Mouse (Mus musculus): Measurements from ENCODE around the gene Slc25a12. TPM values are rescaled to one million over a fixed set of nuclear protein-coding genes. Genes with fewer than 3 reads are reported as not detected.
A peak's percentile ranks its signal among the peaks of the same experiment; 100 is the strongest.

Gene Slc25a12
- polyA plus RNA-seq, 1 experiment from 2014 or later = 29.1 TPM

GRCm38 (mm10) chr2:71350181-71350580 lies 17.4 kb downstream of the Slc25a12 start:
- H3K4me1 ChIP-seq (ENCODE audit: insufficient read depth) = no peaks in the 10 kb centered on the region
- no peak overlapping the region for H3K4me2 ChIP-seq
- H3K4me3 ChIP-seq (ENCODE audit: low read depth, low read length) = no peak overlapping the region
- DNase-seq (no peak), ATAC-seq (ENCODE audit: insufficient read depth) (no peak)
- no peaks in the 10 kb centered on the region for H3K36me3 ChIP-seq (ENCODE audit: insufficient read depth)
- WGBS = 72% methylated on average over 7 of the region's 7 CpGs
- H3K27ac ChIP-seq (ENCODE audit: low read depth) = no peak overlapping the region
- H3K9ac ChIP-seq = no peak overlapping the region
- no peak for TF ChIP-seq CTCF (IDR thresholded peaks at IDR 0.05; ENCODE audit: low read depth)
- no peaks in the 10 kb centered on the region for H3K9me3 ChIP-seq (ENCODE audit: low read depth, low read length)
- no peaks in the 10 kb centered on the region for H3K27me3 ChIP-seq (ENCODE audit: insufficient read depth, low read length)

GRCm38 (mm10) chr2:71349511-71349910 lies 18.0 kb downstream of the Slc25a12 start:
- no peak overlapping the region for H3K4me3 ChIP-seq (ENCODE audit: low read depth, low read length)
- DNase-seq (no peak), ATAC-seq (ENCODE audit: insufficient read depth) (no peak)
- no peaks in the 10 kb centered on the region for H3K36me3 ChIP-seq (ENCODE audit: insufficient read depth)
- H3K27ac ChIP-seq (ENCODE audit: low read depth) = no peak overlapping the region
- no peaks in the 10 kb centered on the region for H3K9me3 ChIP-seq (ENCODE audit: low read depth, low read length)
- no peak overlapping the region for H3K4me2 ChIP-seq
- TF ChIP-seq CTCF (IDR thresholded peaks at IDR 0.05; ENCODE audit: low read depth) = no peak
- H3K27me3 ChIP-seq (ENCODE audit: insufficient read depth, low read length) = no peaks in the 10 kb centered on the region
- H3K4me1 ChIP-seq (ENCODE audit: insufficient read depth) = no peaks in the 10 kb centered on the region
- H3K9ac ChIP-seq = no peak overlapping the region
- WGBS = 65% methylated on average over 2 of the region's 2 CpGs

- DNase-seq = no peak
- 86% methylated on average over 20 of the region's 20 CpGs for WGBS
- no peaks in the 10 kb centered on the region for H3K4me1 ChIP-seq (ENCODE audit: insufficient read depth)
- no peaks in the 10 kb centered on the region for H3K27me3 ChIP-seq (ENCODE audit: insufficient read depth, low read length)
- no peak overlapping the region for H3K27ac ChIP-seq (ENCODE audit: low read depth)
- peaks cover 6% of the 10 kb centered on the region; the same call in 1 of the 2 replicates for H3K9me3 ChIP-seq (ENCODE audit: low read depth, low read length)
- no peak for TF ChIP-seq CTCF (IDR thresholded peaks at IDR 0.05; ENCODE audit: low read depth)
- H3K4me2 ChIP-seq = no peak overlapping the region
- no peak overlapping the region for H3K9ac ChIP-seq
- H3K36me3 ChIP-seq (ENCODE audit: insufficient read depth) = 0 out of 2 replicates have a peak, but pooled peaks cover 1% of the 10 kb centered on the region
- no peak for ATAC-seq (ENCODE audit: insufficient read depth)
- H3K4me3 ChIP-seq (ENCODE audit: low read depth, low read length) = no peak overlapping the region
These were observed 19.6 kb downstream of the Slc25a12 start for GRCm38 (mm10) chr2:71347732-71348490.

GRCm38 (mm10) chr2:71347160-71347559 lies 20.4 kb downstream of the Slc25a12 start:
- Histone ChIP-seq H3K4me3 (ENCODE audit: low read depth, low read length) (no peak overlapping the region), H3K27ac (ENCODE audit: low read depth) (no peak overlapping the region), H3K9me3 (ENCODE audit: low read depth, low read length) (peaks cover 6% of the 10 kb centered on the region; the same call in 1 of the 2 replicates), H3K4me1 (ENCODE audit: insufficient read depth) (no peaks in the 10 kb centered on the region), H3K27me3 (ENCODE audit: insufficient read depth, low read length) (no peaks in the 10 kb centered on the region), H3K36me3 (ENCODE audit: insufficient read depth) (0 out of 2 replicates have a peak, but pooled peaks cover 5% of the 10 kb centered on the region), H3K4me2 (no peak overlapping the region), H3K9ac (no peak overlapping the region)
- no peak for ATAC-seq (ENCODE audit: insufficient read depth)
- DNase-seq = no peak
- no peak for TF ChIP-seq CTCF (IDR thresholded peaks at IDR 0.05; ENCODE audit: low read depth)
- 79% methylated on average over 10 of the region's 10 CpGs for WGBS

- Histone ChIP-seq H3K27me3 (ENCODE audit: insufficient read depth, low read length) (no peaks in the 10 kb centered on the region), H3K9me3 (ENCODE audit: low read depth, low read length) (peaks cover 6% of the 10 kb centered on the region; the same call in 1 of the 2 replicates), H3K36me3 (ENCODE audit: insufficient read depth) (0 out of 2 replicates have a peak, but pooled peaks cover 5% of the 10 kb centered on the region), H3K9ac (no peak overlapping the region), H3K4me1 (ENCODE audit: insufficient read depth) (no peaks in the 10 kb centered on the region), H3K27ac (ENCODE audit: low read depth) (no peak overlapping the region), H3K4me2 (no peak overlapping the region), H3K4me3 (ENCODE audit: low read depth, low read length) (no peak overlapping the region)
- TF ChIP-seq CTCF (IDR thresholded peaks at IDR 0.05; ENCODE audit: low read depth) = peak; percentile 26
- no peak for ATAC-seq (ENCODE audit: insufficient read depth)
- no peak for DNase-seq
- WGBS = 90% methylated on average over 10 of the region's 10 CpGs
These were observed 23.5 kb downstream of the Slc25a12 start for GRCm38 (mm10) chr2:71343884-71344640.

- Histone ChIP-seq H3K4me2 (no peak overlapping the region), H3K4me3 (ENCODE audit: low read depth, low read length) (no peak overlapping the region), H3K4me1 (ENCODE audit: insufficient read depth) (no peaks in the 10 kb centered on the region), H3K9me3 (ENCODE audit: low read depth, low read length) (peaks cover 6% of the 10 kb centered on the region; the same call in 1 of the 2 replicates), H3K36me3 (ENCODE audit: insufficient read depth) (0 out of 2 replicates have a peak, but pooled peaks cover 5% of the 10 kb centered on the region), H3K9ac (no peak overlapping the region), H3K27ac (ENCODE audit: low read depth) (no peak overlapping the region), H3K27me3 (ENCODE audit: insufficient read depth, low read length) (no peaks in the 10 kb centered on the region)
- no peak for TF ChIP-seq CTCF (IDR thresholded peaks at IDR 0.05; ENCODE audit: low read depth)
- ATAC-seq (ENCODE audit: insufficient read depth) (no peak), DNase-seq (no peak)
- WGBS = 64% methylated on average over 5 of the region's 5 CpGs
These were observed 27.4 kb downstream of the Slc25a12 start for GRCm38 (mm10) chr2:71340126-71340525.

Data from lung, embryonic 14.5 days (tissue).